Mouse (Mus musculus) B cell, adult 67 days (primary cell): ENCODE measurements around the gene Atg4c. TPM values are rescaled to one million over a fixed set of nuclear protein-coding genes. Genes with fewer than 3 reads are reported as not detected.

Experiments
- total RNA-seq, 2 experiments: library from RNA; stranded (reverse); gene quantifications; 4 replicates each; pipeline ENCODE4 v1.2.4; 2023

Gene Atg4c
- 1 to 10 TPM; 6.0 to 8.5 TPM for total RNA-seq

GRCm38 (mm10) chr4:99193810-99194582 lies at the start of gene Atg4c:
Gene Atg4c, plus strand, starts transcription at chr4:99193934.

Other genes starting within 250 kb of the Atg4c start
- not detected for gene Angptl3, start 163.0 kb upstream of the Atg4c start, total RNA-seq
- gene Dock7, start 73.0 kb upstream of the Atg4c start, total RNA-seq: 1 to 10 TPM in 1 of 2 experiments, under 1 TPM in 1; 0.73 to 2.1 TPM
- under 1 TPM in 1 of 2 experiments, not detected in 1; 0.42 TPM for gene Gm12689, start 102.0 kb downstream of the Atg4c start, total RNA-seq